Mouse (Mus musculus): ENCODE measurements around the gene Jag2. TPM values are rescaled to one million over a fixed set of nuclear protein-coding genes. Genes with fewer than 3 reads are reported as not detected.

The Jag2 gene
- polyA plus RNA-seq, 2 experiments: 14.3 to 45.8 TPM

DNA sequence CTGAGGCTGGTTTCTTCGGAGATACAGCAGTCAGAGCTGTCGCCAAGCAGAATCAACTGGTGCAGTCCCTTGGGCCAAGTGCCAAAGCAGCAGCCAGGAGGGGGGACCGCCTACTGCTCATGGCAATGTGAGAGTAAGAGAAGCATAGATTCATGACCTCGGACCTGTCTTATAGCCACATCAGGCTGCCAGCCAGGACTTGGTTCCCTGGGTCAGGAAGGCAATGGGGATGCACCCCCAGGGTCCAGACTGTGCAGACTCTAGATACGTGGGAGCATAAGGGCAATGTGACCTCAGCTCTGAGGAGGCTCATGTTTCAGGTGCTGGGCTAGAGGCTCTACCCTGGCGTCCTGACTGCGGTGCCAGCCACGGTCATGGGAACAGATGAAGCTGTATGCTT, 25.6 kb downstream of the Jag2 start:
- Histone ChIP-seq H3K4me3 (replicated peaks; ENCODE audit: low read length) (no peak overlapping the region), H3K27ac (replicated peaks; ENCODE audit: low read depth, low read length) (no peak overlapping the region), H3K9me3 (ENCODE audit: control insufficient read depth, low read length) (no peaks in the 10 kb centered on the region), H3K36me3 (ENCODE audit: control insufficient read depth, insufficient read depth, low read length) (no peaks in the 10 kb centered on the region), H3K4me2 (replicated peaks; ENCODE audit: low read depth, low read length, severe bottlenecking) (no peak overlapping the region), H3K9ac (ENCODE audit: low read depth, low read length, severe bottlenecking) (no peak overlapping the region), H3K27me3 (ENCODE audit: control insufficient read depth, insufficient read depth, low read length) (no peaks in the 10 kb centered on the region), H3K4me1 (ENCODE audit: control insufficient read depth, insufficient read depth, low read length) (no peaks in the 10 kb centered on the region)
- no peak for ATAC-seq (ENCODE audit: low FRiP score, low read depth)
- WGBS: 52% methylated on average over 8 of the region's 8 CpGs
- DNase-seq (ENCODE audit: low spot score): no peak
- no peak for TF ChIP-seq POLR2A (IDR thresholded peaks at IDR 0.05; ENCODE audit: borderline replicate concordance, extremely low read depth, insufficient read depth, insufficient read length)

DNA sequence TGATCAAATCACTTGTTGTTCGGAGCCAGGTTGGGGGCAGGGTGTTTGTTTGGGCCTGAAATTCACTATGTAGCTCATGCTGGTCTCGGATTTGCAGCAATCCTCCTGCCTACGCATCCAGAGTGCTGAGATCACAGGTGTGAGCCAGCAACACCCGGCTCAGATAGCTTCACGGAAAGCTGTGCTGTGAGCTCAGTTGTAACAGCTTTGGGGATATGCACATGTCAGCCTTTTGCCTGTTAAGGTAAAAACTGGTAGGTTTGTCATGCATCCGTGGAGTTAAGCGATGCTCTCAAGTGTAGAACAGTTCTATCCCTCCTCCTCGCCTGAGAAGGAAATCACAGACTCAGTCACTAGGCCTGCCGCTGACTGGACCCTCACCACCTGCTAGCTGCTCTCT, 28.9 kb downstream of the Jag2 start:
- no peak for ATAC-seq (ENCODE audit: low FRiP score, low read depth)
- Histone ChIP-seq H3K4me3 (replicated peaks; ENCODE audit: low read length) (no peak overlapping the region), H3K27me3 (ENCODE audit: control insufficient read depth, insufficient read depth, low read length) (no peaks in the 10 kb centered on the region), H3K27ac (replicated peaks; ENCODE audit: low read depth, low read length) (no peak overlapping the region), H3K4me1 (ENCODE audit: control insufficient read depth, insufficient read depth, low read length) (no peaks in the 10 kb centered on the region), H3K4me2 (replicated peaks; ENCODE audit: low read depth, low read length, severe bottlenecking) (no peak overlapping the region), H3K36me3 (ENCODE audit: control insufficient read depth, insufficient read depth, low read length) (no peaks in the 10 kb centered on the region), H3K9ac (ENCODE audit: low read depth, low read length, severe bottlenecking) (no peak overlapping the region), H3K9me3 (ENCODE audit: control insufficient read depth, low read length) (no peaks in the 10 kb centered on the region)
- no peak for TF ChIP-seq POLR2A (IDR thresholded peaks at IDR 0.05; ENCODE audit: borderline replicate concordance, extremely low read depth, insufficient read depth, insufficient read length)
- no peak for DNase-seq (ENCODE audit: low spot score)
- WGBS: 84% methylated on average over 9 of the region's 9 CpGs

- H3K4me2 ChIP-seq (replicated peaks; ENCODE audit: low read depth, low read length, severe bottlenecking): no peak overlapping the region
- WGBS: 44% methylated on average over 4 of the region's 4 CpGs
- no peaks in the 10 kb centered on the region for H3K9me3 ChIP-seq (ENCODE audit: control insufficient read depth, low read length)
- H3K36me3 ChIP-seq (ENCODE audit: control insufficient read depth, insufficient read depth, low read length): no peaks in the 10 kb centered on the region
- no peak overlapping the region for H3K9ac ChIP-seq (ENCODE audit: low read depth, low read length, severe bottlenecking)
- H3K4me3 ChIP-seq (replicated peaks; ENCODE audit: low read length): no peak overlapping the region
- H3K4me1 ChIP-seq (ENCODE audit: control insufficient read depth, insufficient read depth, low read length): no peaks in the 10 kb centered on the region
- no peaks in the 10 kb centered on the region for H3K27me3 ChIP-seq (ENCODE audit: control insufficient read depth, insufficient read depth, low read length)
- DNase-seq (ENCODE audit: low spot score): no peak
- no peak overlapping the region for H3K27ac ChIP-seq (replicated peaks; ENCODE audit: low read depth, low read length)
- no peak for ATAC-seq (ENCODE audit: low FRiP score, low read depth)
- TF ChIP-seq POLR2A (IDR thresholded peaks at IDR 0.05; ENCODE audit: borderline replicate concordance, extremely low read depth, insufficient read depth, insufficient read length): no peak
These were observed 30.6 kb downstream of the Jag2 start for GRCm38 (mm10) chr12:112898960-112899359.

- H3K9ac ChIP-seq (ENCODE audit: low read depth, low read length, severe bottlenecking): no peak overlapping the region
- no peak overlapping the region for H3K27ac ChIP-seq (replicated peaks; ENCODE audit: low read depth, low read length)
- WGBS: 62% methylated on average over 12 of the region's 12 CpGs
- DNase-seq (ENCODE audit: low spot score) (no peak), ATAC-seq (ENCODE audit: low FRiP score, low read depth) (no peak)
- H3K4me3 ChIP-seq (replicated peaks; ENCODE audit: low read length): no peak overlapping the region
- no peaks in the 10 kb centered on the region for H3K4me1 ChIP-seq (ENCODE audit: control insufficient read depth, insufficient read depth, low read length)
- H3K27me3 ChIP-seq (ENCODE audit: control insufficient read depth, insufficient read depth, low read length): no peaks in the 10 kb centered on the region
- no peak overlapping the region for H3K4me2 ChIP-seq (replicated peaks; ENCODE audit: low read depth, low read length, severe bottlenecking)
- no peaks in the 10 kb centered on the region for H3K9me3 ChIP-seq (ENCODE audit: control insufficient read depth, low read length)
- no peak for TF ChIP-seq POLR2A (IDR thresholded peaks at IDR 0.05; ENCODE audit: borderline replicate concordance, extremely low read depth, insufficient read depth, insufficient read length)
- H3K36me3 ChIP-seq (ENCODE audit: control insufficient read depth, insufficient read depth, low read length): no peaks in the 10 kb centered on the region
These were observed 31.2 kb downstream of the Jag2 start for GRCm38 (mm10) chr12:112898351-112898750.

- H3K9ac ChIP-seq (ENCODE audit: low read depth, low read length, severe bottlenecking): no peak overlapping the region
- H3K27ac ChIP-seq (replicated peaks; ENCODE audit: low read depth, low read length): no peak overlapping the region
- H3K36me3 ChIP-seq (ENCODE audit: control insufficient read depth, insufficient read depth, low read length): no peaks in the 10 kb centered on the region
- no peak overlapping the region for H3K4me2 ChIP-seq (replicated peaks; ENCODE audit: low read depth, low read length, severe bottlenecking)
- WGBS: 32% methylated on average over 16 of the region's 16 CpGs
- no peaks in the 10 kb centered on the region for H3K9me3 ChIP-seq (ENCODE audit: control insufficient read depth, low read length)
- H3K4me1 ChIP-seq (ENCODE audit: control insufficient read depth, insufficient read depth, low read length): no peaks in the 10 kb centered on the region
- TF ChIP-seq POLR2A (IDR thresholded peaks at IDR 0.05; ENCODE audit: borderline replicate concordance, extremely low read depth, insufficient read depth, insufficient read length): no peak
- DNase-seq (ENCODE audit: low spot score): no peak
- H3K27me3 ChIP-seq (ENCODE audit: control insufficient read depth, insufficient read depth, low read length): no peaks in the 10 kb centered on the region
- ATAC-seq (ENCODE audit: low FRiP score, low read depth): no peak; the same call in 1 of the 2 replicates
- no peak overlapping the region for H3K4me3 ChIP-seq (replicated peaks; ENCODE audit: low read length)
These were observed 31.9 kb downstream of the Jag2 start for GRCm38 (mm10) chr12:112897522-112898212.

Data from limb, embryonic 14.5 days (tissue).